Mouse (Mus musculus) kidney, adult 18-20 months (tissue): ENCODE measurements around the gene Gar1.
A peak's percentile ranks its signal among the peaks of the same experiment; 100 is the strongest.

ENCODE experiments used
- DNase-seq: peaks from one replicate; pipeline ENCODE4 v3.0.0; 2021

Gar1 gene

GRCm38 (mm10) chr3:129799011-129799410, 32.2 kb downstream of the Gar1 start:
- DNase-seq, result peak; percentile 32

- peak; percentile 19 for DNase-seq
Measured at GRCm38 (mm10) chr3:129798551-129798950, 32.6 kb downstream of the Gar1 start.

GRCm38 (mm10) chr3:129797341-129797740, 33.9 kb downstream of the Gar1 start:
- DNase-seq, result no peak

- peak; percentile 80 for DNase-seq
Measured at GRCm38 (mm10) chr3:129793801-129794200, 37.4 kb downstream of the Gar1 start.

- DNase-seq, result no peak
Measured at GRCm38 (mm10) chr3:129782746-129783145, 48.5 kb downstream of the Gar1 start.

- DNase-seq, result no peak
Measured at GRCm38 (mm10) chr3:129781435-129781834, 49.8 kb downstream of the Gar1 start.
